Mouse (Mus musculus): ENCODE measurements around the gene Depdc5. TPM values are rescaled to one million over a fixed set of nuclear protein-coding genes. Genes with fewer than 3 reads are reported as not detected.
A peak's percentile ranks its signal among the peaks of the same experiment; 100 is the strongest.

Gene Depdc5
- polyA plus RNA-seq, 1 experiment: 44.7 TPM

DNA sequence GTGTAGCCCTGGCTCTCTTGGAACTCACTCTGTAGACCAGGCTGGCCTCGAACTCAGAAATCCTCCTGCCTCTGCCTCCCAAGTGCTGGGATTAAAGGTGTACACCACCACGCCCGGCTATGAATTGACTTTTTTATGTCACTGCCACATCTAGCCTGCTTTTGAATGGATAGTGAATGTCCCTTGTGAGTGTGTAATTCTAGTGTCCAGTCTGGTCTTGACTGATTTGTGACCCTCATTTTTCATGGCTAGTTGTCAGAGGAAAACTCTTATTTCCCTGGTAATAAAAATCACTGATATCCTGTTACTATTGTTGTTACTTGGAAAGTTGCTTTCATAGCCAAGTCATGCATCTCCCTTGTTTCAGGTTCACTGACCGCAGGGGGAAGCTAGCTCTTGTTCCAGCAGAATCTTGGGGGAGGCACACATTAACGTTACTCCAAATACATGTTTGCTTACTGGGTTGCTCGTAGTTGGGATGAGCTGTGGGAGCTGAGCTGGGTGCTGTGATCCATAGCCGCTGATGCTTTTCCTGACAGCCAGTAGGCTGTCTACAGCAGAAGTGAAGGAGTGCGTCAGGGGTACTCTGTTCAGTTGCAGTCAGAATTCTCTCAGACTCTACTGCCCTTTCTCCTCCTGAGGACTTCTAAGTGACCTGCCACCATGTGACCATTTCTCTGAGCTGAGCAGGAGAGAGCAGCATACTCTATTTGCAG is 77.9 kb downstream of the Depdc5 start:
- Histone ChIP-seq H3K4me3 (ENCODE audit: insufficient read depth, low read length) (no peak overlapping the region), H3K4me1 (ENCODE audit: control insufficient read depth, insufficient read depth, low read length) (peaks cover 5% of the 10 kb centered on the region; the same call in 1 of the 2 replicates), H3K27ac (ENCODE audit: insufficient read depth, low read length) (no peak overlapping the region)
- TF ChIP-seq POLR2A (IDR thresholded peaks at IDR 0.05; ENCODE audit: extremely low read depth, insufficient read depth, low read length) (no peak), CTCF (IDR thresholded peaks at IDR 0.05; ENCODE audit: extremely low read depth, insufficient read depth, low read length) (no peak)

GRCm38 (mm10) chr5:32950077-32950476 is 86.6 kb downstream of the Depdc5 start:
- H3K4me1 ChIP-seq (ENCODE audit: control insufficient read depth, insufficient read depth, low read length): peaks cover 4% of the 10 kb centered on the region; the same call in 1 of the 2 replicates
- TF ChIP-seq CTCF (IDR thresholded peaks at IDR 0.05; ENCODE audit: extremely low read depth, insufficient read depth, low read length) (no peak), POLR2A (IDR thresholded peaks at IDR 0.05; ENCODE audit: extremely low read depth, insufficient read depth, low read length) (no peak)
- peak overlapping the region; percentile 21; the same call in 1 of the 2 replicates for H3K27ac ChIP-seq (ENCODE audit: insufficient read depth, low read length)
- H3K4me3 ChIP-seq (ENCODE audit: insufficient read depth, low read length): no peak overlapping the region

DNA sequence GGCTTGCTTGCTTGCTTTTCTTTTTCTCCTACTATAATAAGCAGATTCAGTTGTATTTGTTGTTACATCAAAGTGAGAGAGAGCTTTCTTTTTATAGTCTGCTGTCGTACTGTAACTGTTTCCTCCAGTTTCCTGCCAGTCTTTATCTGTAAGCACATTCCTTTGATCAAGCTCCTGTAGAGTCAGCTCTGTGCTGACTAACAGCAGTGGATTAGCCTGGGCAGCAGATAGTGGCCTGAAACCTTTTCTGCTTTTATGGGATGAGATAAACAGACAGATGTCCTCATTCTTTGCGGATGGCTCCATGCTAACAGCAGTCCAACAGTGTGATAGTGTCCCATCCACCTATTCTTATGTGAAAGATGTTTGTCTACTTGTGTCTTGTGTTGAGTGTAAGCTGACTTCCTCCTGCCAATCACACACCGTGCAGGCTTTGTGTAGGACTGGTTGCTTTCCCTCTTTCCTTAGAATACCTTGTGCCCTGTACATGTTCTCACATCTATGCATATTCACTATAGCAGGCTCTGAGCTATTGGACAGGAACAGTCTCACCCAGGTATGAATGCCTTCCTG is 87.3 kb downstream of the Depdc5 start:
- Histone ChIP-seq H3K27ac (ENCODE audit: insufficient read depth, low read length) (peak overlapping the region; percentile 21; the same call in 1 of the 2 replicates), H3K4me1 (ENCODE audit: control insufficient read depth, insufficient read depth, low read length) (peaks cover 6% of the 10 kb centered on the region), H3K4me3 (ENCODE audit: insufficient read depth, low read length) (no peak overlapping the region)
- TF ChIP-seq POLR2A (IDR thresholded peaks at IDR 0.05; ENCODE audit: extremely low read depth, insufficient read depth, low read length) (no peak), CTCF (IDR thresholded peaks at IDR 0.05; ENCODE audit: extremely low read depth, insufficient read depth, low read length) (no peak)

DNA sequence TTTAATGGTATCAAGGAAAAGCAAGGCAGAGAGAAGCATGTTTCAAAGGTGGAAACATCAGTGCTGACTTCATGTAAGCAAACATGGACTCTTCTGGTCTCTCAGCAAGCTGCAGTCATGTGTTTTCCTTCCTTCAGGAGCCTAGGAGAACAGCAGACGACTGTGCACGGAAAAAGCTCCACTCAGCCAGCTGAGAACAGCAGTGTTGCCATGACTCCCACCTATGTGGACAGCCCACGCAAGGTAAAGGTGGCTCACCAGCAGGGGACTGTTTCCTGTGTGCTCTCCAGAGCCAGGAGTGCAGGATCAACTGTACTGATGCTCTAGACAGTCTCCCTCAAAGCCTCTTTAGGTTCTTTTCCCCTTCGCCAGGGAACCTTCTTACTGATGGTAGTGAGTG is 92.2 kb downstream of the Depdc5 start:
- H3K4me1 ChIP-seq (ENCODE audit: control insufficient read depth, insufficient read depth, low read length): peaks cover 8% of the 10 kb centered on the region
- no peak overlapping the region for H3K4me3 ChIP-seq (ENCODE audit: insufficient read depth, low read length)
- H3K27ac ChIP-seq (ENCODE audit: insufficient read depth, low read length): no peak overlapping the region
- TF ChIP-seq CTCF (IDR thresholded peaks at IDR 0.05; ENCODE audit: extremely low read depth, insufficient read depth, low read length): no peak
- TF ChIP-seq POLR2A (IDR thresholded peaks at IDR 0.05; ENCODE audit: extremely low read depth, insufficient read depth, low read length): no peak

- Histone ChIP-seq H3K4me3 (ENCODE audit: insufficient read depth, low read length) (no peak overlapping the region), H3K4me1 (ENCODE audit: control insufficient read depth, insufficient read depth, low read length) (peaks cover 2% of the 10 kb centered on the region), H3K27ac (ENCODE audit: insufficient read depth, low read length) (no peak overlapping the region)
- TF ChIP-seq POLR2A (IDR thresholded peaks at IDR 0.05; ENCODE audit: extremely low read depth, insufficient read depth, low read length): no peak
- no peak for TF ChIP-seq CTCF (IDR thresholded peaks at IDR 0.05; ENCODE audit: extremely low read depth, insufficient read depth, low read length)
Measured at GRCm38 (mm10) chr5:32961616-32962015, 98.1 kb downstream of the Depdc5 start.

DNA sequence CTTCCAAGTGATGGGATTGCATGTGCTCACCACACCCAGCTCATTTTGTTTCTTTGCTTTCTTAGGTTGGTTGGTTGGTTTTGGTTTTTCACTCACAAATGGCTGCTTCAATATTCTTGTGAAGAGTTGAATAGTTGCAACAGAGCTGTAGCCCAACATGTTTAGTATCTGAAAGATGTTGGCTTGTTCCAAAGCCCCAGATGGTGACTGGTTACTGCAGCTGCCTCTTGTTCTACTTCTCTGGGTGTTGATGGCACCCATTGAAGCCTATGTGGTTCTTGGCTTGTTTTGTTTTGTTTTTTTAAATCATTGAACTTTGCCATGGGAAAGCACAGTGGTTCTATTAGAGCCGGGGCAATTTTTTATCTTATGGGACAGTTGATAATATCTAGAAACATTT is 99.1 kb downstream of the Depdc5 start:
- TF ChIP-seq CTCF (IDR thresholded peaks at IDR 0.05; ENCODE audit: extremely low read depth, insufficient read depth, low read length) (no peak), POLR2A (IDR thresholded peaks at IDR 0.05; ENCODE audit: extremely low read depth, insufficient read depth, low read length) (no peak)
- Histone ChIP-seq H3K27ac (ENCODE audit: insufficient read depth, low read length) (no peak overlapping the region), H3K4me3 (ENCODE audit: insufficient read depth, low read length) (no peak overlapping the region), H3K4me1 (ENCODE audit: control insufficient read depth, insufficient read depth, low read length) (peaks cover 2% of the 10 kb centered on the region)

DNA sequence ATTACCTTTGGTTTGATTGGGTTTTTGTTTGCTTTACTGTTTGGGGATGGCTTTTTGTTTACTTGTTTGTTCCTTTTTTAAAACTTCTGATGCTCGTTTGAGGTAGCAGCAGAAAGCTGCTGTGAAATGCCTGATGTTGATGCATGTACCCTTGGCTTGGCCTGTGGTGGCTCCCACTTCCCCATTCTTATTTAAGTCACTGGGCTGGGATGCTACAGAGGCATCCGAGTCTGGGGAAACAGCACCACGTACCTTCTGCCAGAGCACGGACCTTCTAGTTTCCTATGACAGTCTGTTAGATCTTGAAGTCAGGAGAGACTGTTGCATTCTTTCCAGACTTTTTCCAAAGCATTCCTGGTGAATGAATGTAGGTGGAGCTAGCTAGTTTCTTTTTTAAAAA is 113.0 kb downstream of the Depdc5 start:
- Histone ChIP-seq H3K4me1 (ENCODE audit: control insufficient read depth, insufficient read depth, low read length) (peaks cover 7% of the 10 kb centered on the region), H3K27ac (ENCODE audit: insufficient read depth, low read length) (0 out of 2 replicates have a peak overlapping the region, but pooled peaks have one; percentile 19), H3K4me3 (ENCODE audit: insufficient read depth, low read length) (no peak overlapping the region)
- no peak for TF ChIP-seq POLR2A (IDR thresholded peaks at IDR 0.05; ENCODE audit: extremely low read depth, insufficient read depth, low read length)
- no peak for TF ChIP-seq CTCF (IDR thresholded peaks at IDR 0.05; ENCODE audit: extremely low read depth, insufficient read depth, low read length)

DNA sequence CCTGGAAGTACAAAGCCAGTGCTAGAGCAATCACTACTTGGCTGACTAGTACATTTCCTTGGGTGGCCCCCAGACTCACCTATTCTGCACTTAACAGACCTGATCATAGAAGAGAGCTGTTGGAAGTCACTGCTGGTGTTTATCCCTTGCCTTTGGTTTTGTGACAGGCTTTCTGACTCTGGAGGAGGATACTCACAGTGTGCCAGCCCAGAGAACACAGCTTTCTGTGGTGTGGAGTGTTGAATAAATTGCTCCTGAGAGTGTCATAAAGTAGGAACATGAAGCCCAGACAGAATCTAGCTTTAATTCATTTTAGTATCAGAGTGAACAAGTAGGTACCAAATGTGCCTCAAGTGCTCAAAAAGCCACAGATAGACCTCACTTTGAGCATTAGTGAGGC is 113.7 kb downstream of the Depdc5 start:
- H3K27ac ChIP-seq (ENCODE audit: insufficient read depth, low read length): peak overlapping the region; percentile 19; the same call in 1 of the 2 replicates
- TF ChIP-seq POLR2A (IDR thresholded peaks at IDR 0.05; ENCODE audit: extremely low read depth, insufficient read depth, low read length): no peak
- TF ChIP-seq CTCF (IDR thresholded peaks at IDR 0.05; ENCODE audit: extremely low read depth, insufficient read depth, low read length): no peak
- H3K4me1 ChIP-seq (ENCODE audit: control insufficient read depth, insufficient read depth, low read length): peaks cover 7% of the 10 kb centered on the region
- H3K4me3 ChIP-seq (ENCODE audit: insufficient read depth, low read length): no peak overlapping the region

DNA sequence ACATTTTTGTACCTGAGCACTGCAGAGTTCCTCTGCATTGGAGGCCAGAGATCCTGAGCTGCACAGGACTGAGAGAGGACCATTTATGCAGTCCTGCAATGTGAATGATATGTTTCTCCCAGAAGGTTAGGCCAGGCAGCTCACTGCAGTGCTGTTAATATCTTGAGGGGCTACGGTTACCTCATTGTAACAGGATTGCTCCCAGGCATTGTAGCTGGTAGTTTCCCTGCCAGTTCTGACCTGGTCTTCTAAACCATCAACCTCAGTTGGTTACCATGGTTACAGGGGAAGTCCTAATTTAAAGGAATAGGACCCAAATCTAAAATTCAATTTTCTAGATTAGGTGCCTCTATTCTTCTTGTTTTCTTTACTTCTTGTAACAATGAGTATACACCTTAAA is 121.9 kb downstream of the Depdc5 start:
- Histone ChIP-seq H3K4me3 (ENCODE audit: insufficient read depth, low read length) (no peak overlapping the region), H3K4me1 (ENCODE audit: control insufficient read depth, insufficient read depth, low read length) (peaks cover 5% of the 10 kb centered on the region; the same call in 1 of the 2 replicates), H3K27ac (ENCODE audit: insufficient read depth, low read length) (no peak overlapping the region)
- no peak for TF ChIP-seq CTCF (IDR thresholded peaks at IDR 0.05; ENCODE audit: extremely low read depth, insufficient read depth, low read length)
- TF ChIP-seq POLR2A (IDR thresholded peaks at IDR 0.05; ENCODE audit: extremely low read depth, insufficient read depth, low read length): no peak

DNA sequence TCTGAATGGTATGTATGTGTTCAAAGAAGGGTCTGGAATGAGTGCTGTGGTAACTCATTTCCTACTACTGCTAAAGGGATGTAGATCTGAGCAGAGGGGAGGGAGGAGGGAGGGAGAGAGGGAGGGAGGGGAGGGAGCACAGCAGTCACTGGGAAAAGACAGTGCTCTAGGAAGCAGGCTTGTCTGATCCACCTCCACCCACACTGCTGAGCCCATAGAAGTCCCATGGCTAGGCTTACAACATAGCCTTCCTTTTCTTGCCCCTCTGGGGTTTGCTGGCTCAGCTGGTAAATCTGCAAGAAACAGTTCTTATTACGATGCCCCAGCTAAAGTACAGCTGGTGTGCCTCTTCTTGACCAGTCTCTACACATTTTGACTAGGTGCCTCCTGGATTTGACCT is 124.4 kb downstream of the Depdc5 start:
- Histone ChIP-seq H3K4me3 (ENCODE audit: insufficient read depth, low read length) (no peak overlapping the region), H3K4me1 (ENCODE audit: control insufficient read depth, insufficient read depth, low read length) (peaks cover 13% of the 10 kb centered on the region), H3K27ac (ENCODE audit: insufficient read depth, low read length) (peak overlapping the region; percentile 63; the same call in 1 of the 2 replicates)
- TF ChIP-seq POLR2A (IDR thresholded peaks at IDR 0.05; ENCODE audit: extremely low read depth, insufficient read depth, low read length) (no peak), CTCF (IDR thresholded peaks at IDR 0.05; ENCODE audit: extremely low read depth, insufficient read depth, low read length) (no peak)
